Mouse (Mus musculus) heart, embryonic 11.5 days (tissue): ENCODE data around the gene Fam120a. TPM values are rescaled to one million over a fixed set of nuclear protein-coding genes. Genes with fewer than 3 reads are reported as not detected.

Experiments
- ATAC-seq: fragments of 200-750 bp; cut with Nextera tagmentation; replicated peaks from 2 replicates; pipeline ENCODE4 v1.8.0; 2017; ENCODE audit warnings: moderate library complexity; ENCODE audit not compliant: insufficient number of reproducible peaks, low FRiP score, low TSS enrichment
- H3K27ac ChIP-seq: fragments of 300-500 bp; sonication (generic); 2 replicates; pipeline ENCODE4 v1.5.1; 2014; ENCODE audit warnings: mild to moderate bottlenecking, low read depth, low read length
- H3K27me3 ChIP-seq: fragments of 300-500 bp; sonication (generic); 2 replicates; pipeline ENCODE4 v1.6.1; 2014; ENCODE audit warnings: mild to moderate bottlenecking, low read length, mixed read lengths; ENCODE audit not compliant: control insufficient read depth, insufficient read depth
- H3K36me3 ChIP-seq: fragments of 300-500 bp; sonication (generic); 2 replicates; pipeline ENCODE4 v1.6.1; 2014; ENCODE audit warnings: mild to moderate bottlenecking, low read length, moderate library complexity, mixed read lengths; ENCODE audit not compliant: control insufficient read depth, insufficient read depth
- H3K4me1 ChIP-seq: fragments of 300-500 bp; sonication (generic); 2 replicates; pipeline ENCODE4 v1.6.1; 2014; ENCODE audit warnings: low read length; ENCODE audit not compliant: control insufficient read depth, insufficient read depth
- H3K4me2 ChIP-seq: fragments of 300-500 bp; sonication (generic); 2 replicates; pipeline ENCODE4 v1.6.1; 2014; ENCODE audit warnings: mild to moderate bottlenecking, moderate library complexity
- H3K4me3 ChIP-seq: fragments of 300-500 bp; sonication (generic); 2 replicates; pipeline ENCODE4 v1.5.1; 2014; ENCODE audit warnings: low read depth, low read length
- H3K9ac ChIP-seq: fragments of 300-500 bp; sonication (generic); 2 replicates; pipeline ENCODE4 v1.6.1; 2014; ENCODE audit warnings: mild to moderate bottlenecking, low read depth, low read length, moderate library complexity
- H3K9me3 ChIP-seq: fragments of 300-500 bp; sonication (generic); replicated peaks from 2 replicates; pipeline ENCODE4 v1.6.1; 2016; ENCODE audit warnings: low read length; ENCODE audit not compliant: control insufficient read depth
- WGBS: fragments of 180-500 bp; shearing (Covaris S2); extraction: QIAGEN DNeasy Blood & Tissue Kit; methylation state at CpG from one replicate; pipeline ENCODE4 v1.1.7; 2014; ENCODE audit not compliant: insufficient replicate concordance; 5-methylcytosine and 5-hydroxymethylcytosine counted together
- polyA plus RNA-seq: library from polyadenylated mRNA; unstranded; fragments of >200 nt; fragmentation: Nextera tagmentation; extraction: Ambion mirVana; gene quantifications from 2 replicates; pipeline ENCODE4 v1.2.1, GENCODE M21; 2014

Fam120a gene
- polyA plus RNA-seq, 1 experiment from 2014 or later, result 31.2 TPM

DNA sequence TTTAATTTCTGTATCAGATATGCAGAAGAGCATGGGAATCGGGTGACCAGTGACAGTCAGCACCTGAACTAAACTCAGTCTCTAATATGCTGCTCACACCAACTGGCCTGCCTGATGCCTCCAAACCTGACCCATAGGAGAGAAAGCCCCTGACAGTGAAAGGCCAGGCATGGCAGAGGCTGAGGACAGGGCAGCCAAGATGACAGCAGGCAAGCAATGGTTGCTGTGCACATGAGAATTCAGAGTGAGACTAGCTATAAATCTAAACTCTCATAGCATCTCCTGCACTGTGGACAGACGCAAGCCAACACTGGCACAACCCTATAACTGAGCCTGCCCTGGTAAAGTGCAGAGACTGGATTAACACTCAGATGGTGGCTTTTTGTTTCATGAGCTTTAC, 117.5 kb downstream of the Fam120a start:
- Histone ChIP-seq H3K9me3 (no peaks in the 10 kb centered on the region), H3K27me3 (no peaks in the 10 kb centered on the region), H3K36me3 (peaks cover 3% of the 10 kb centered on the region; the same call in 1 of the 2 replicates), H3K4me3 (no peak overlapping the region), H3K4me1 (peaks cover 34% of the 10 kb centered on the region), H3K9ac (no peak overlapping the region), H3K27ac (no peak overlapping the region), H3K4me2 (no peak overlapping the region)
- no peak for ATAC-seq
- 86% methylated on average over 2 of the region's 2 CpGs for whole genome bisulfite sequencing

DNA sequence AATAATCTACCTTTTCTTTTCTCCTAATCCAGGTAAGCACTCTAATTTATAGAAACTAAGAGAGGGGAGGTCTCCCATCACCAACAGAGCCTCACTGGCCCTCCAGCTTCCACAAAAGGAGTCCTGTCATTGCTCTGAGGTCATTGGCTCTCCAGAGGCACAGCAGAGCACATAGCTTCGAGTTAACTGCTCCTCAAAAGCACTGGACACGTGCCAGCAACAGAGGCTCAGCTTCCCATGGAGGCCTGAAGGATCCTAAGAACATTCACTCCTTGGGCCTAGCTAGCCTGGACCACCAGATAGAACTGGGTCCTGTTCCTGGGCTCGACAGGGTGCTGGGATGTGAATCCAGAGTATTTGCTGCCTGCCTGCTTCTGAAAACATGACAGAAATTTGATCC, 118.7 kb downstream of the Fam120a start:
- H3K9me3 ChIP-seq, result no peaks in the 10 kb centered on the region
- 29% methylated on average over 3 of the region's 3 CpGs for WGBS
- peak overlapping the region; percentile 46; the same call in 1 of the 2 replicates for H3K27ac ChIP-seq
- no peaks in the 10 kb centered on the region for H3K27me3 ChIP-seq
- no peak overlapping the region for H3K9ac ChIP-seq
- H3K36me3 ChIP-seq, result peaks cover 3% of the 10 kb centered on the region; the same call in 1 of the 2 replicates
- no peak overlapping the region for H3K4me2 ChIP-seq
- ATAC-seq, result no peak
- H3K4me3 ChIP-seq, result no peak overlapping the region
- H3K4me1 ChIP-seq, result peaks cover 36% of the 10 kb centered on the region

DNA sequence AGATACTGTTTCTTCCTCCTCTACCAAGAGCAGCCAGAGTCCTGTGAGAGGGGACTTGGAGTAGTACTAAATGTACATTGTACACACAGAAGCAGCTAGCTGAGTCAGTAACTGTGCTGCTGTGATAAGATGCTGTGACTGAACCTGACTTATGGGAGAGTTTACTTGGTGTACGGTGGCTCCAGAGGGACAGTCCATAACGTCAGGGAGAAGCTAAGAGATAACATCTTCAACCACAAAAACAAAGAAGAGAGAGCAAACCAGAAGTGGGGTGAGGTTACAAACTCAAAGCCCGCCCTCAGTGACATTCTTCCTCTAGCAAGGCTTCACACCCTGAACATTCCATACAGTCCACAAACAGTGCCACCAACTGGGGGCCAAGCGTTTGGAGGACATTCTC, 122.5 kb downstream of the Fam120a start:
- H3K27ac ChIP-seq, result peak overlapping the region; percentile 22; the same call in 1 of the 2 replicates
- 32% methylated on average over 4 of the region's 4 CpGs for whole genome bisulfite sequencing

GRCm38 (mm10) chr13:48843530-48843929, 124.3 kb downstream of the Fam120a start:
- no peak overlapping the region for H3K4me3 ChIP-seq

More for the DNA sequence above, 122.5 kb downstream of the Fam120a start:
- peaks cover 3% of the 10 kb centered on the region; the same call in 1 of the 2 replicates for H3K36me3 ChIP-seq
- peak overlapping the region; percentile 16; the same call in 1 of the 2 replicates for H3K4me2 ChIP-seq
- no peak for ATAC-seq
- 0 out of 2 replicates have a peak overlapping the region, but pooled peaks have one; percentile 16 for H3K9ac ChIP-seq
- H3K9me3 ChIP-seq, result no peaks in the 10 kb centered on the region
- H3K27me3 ChIP-seq, result no peaks in the 10 kb centered on the region
- no peak overlapping the region for H3K4me3 ChIP-seq
- peaks cover 22% of the 10 kb centered on the region for H3K4me1 ChIP-seq

DNA sequence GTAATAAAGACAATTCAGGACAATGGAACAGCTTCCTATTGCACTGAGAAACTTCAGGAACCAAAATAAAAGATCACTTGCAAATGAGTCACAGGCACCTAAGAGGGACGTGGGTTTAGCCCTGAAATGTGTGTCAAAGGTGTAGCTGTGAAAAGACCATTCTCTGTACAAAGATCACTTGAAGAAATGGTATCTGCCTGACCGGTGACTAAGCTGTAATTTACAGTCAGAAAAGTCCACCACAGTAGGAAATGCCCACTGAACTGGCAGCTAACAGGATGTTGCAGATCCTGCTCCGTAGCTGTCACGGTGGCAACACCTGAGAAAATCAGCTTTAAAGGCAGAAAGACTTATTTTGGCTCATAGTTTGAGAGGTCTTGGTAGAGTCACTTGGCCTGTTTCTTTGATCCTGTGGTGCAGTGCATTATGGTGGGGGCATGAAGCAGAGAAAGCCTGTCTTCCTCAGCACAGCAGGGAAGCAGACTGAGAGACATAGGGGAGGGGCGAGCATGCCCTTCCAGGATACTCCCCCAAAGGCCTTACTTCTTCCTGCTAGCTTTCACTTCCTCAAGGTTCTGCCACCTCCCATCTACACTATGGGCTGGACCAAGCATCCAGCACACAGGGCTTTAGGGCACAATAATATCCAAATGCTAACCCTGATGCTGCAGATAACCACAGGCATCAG, 125.8 kb downstream of the Fam120a start:
- ATAC-seq, result no peak

More at GRCm38 (mm10) chr13:48843530-48843929, 124.3 kb downstream of the Fam120a start:
- Histone ChIP-seq H3K9ac (no peak overlapping the region), H3K4me2 (no peak overlapping the region), H3K27me3 (no peaks in the 10 kb centered on the region), H3K9me3 (no peaks in the 10 kb centered on the region), H3K4me1 (peaks cover 14% of the 10 kb centered on the region), H3K27ac (no peak overlapping the region), H3K36me3 (peaks cover 2% of the 10 kb centered on the region; the same call in 1 of the 2 replicates)
- WGBS, result 85% methylated on average over 1 of the region's 1 CpGs
- no peak for ATAC-seq

GRCm38 (mm10) chr13:48838284-48838683, 129.5 kb downstream of the Fam120a start:
- Histone ChIP-seq H3K4me2 (no peak overlapping the region), H3K9me3 (no peaks in the 10 kb centered on the region), H3K36me3 (no peaks in the 10 kb centered on the region), H3K9ac (no peak overlapping the region), H3K4me1 (peaks cover 20% of the 10 kb centered on the region), H3K27ac (no peak overlapping the region), H3K27me3 (no peaks in the 10 kb centered on the region), H3K4me3 (no peak overlapping the region)
- ATAC-seq, result no peak
- WGBS, result 79% methylated on average over 2 of the region's 2 CpGs

More for the DNA sequence above, 125.8 kb downstream of the Fam120a start:
- no peaks in the 10 kb centered on the region for H3K36me3 ChIP-seq
- H3K27me3 ChIP-seq, result no peaks in the 10 kb centered on the region
- H3K4me2 ChIP-seq, result no peak overlapping the region
- WGBS, result 72% methylated on average over 5 of the region's 5 CpGs
- H3K27ac ChIP-seq, result no peak overlapping the region
- H3K4me1 ChIP-seq, result peaks cover 18% of the 10 kb centered on the region
- H3K9ac ChIP-seq, result no peak overlapping the region
- no peaks in the 10 kb centered on the region for H3K9me3 ChIP-seq
- no peak overlapping the region for H3K4me3 ChIP-seq

DNA sequence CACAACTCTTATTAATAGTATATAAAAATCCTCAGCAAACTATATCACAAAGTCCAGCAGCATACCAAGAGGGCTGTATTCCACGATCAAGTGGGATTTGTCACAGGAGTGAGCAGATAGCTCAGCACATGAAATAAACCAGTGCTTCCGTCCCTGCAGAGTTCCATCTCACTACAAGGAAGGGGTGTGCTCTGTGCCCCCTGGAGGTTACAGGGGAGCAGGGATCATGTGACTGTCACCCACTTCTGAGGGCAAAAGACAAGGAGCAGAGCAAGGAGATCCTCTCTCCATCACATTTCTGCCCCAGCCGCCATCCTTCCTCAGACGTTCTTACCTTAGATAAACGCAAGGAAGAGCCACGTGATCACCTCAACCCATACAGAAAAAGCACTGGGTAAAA, 130.3 kb downstream of the Fam120a start:
- WGBS, result 70% methylated on average over 6 of the region's 6 CpGs
- no peak for ATAC-seq
- Histone ChIP-seq H3K27ac (no peak overlapping the region), H3K9me3 (no peaks in the 10 kb centered on the region), H3K4me1 (peaks cover 20% of the 10 kb centered on the region), H3K27me3 (no peaks in the 10 kb centered on the region), H3K4me2 (no peak overlapping the region), H3K4me3 (no peak overlapping the region), H3K36me3 (no peaks in the 10 kb centered on the region), H3K9ac (no peak overlapping the region)

DNA sequence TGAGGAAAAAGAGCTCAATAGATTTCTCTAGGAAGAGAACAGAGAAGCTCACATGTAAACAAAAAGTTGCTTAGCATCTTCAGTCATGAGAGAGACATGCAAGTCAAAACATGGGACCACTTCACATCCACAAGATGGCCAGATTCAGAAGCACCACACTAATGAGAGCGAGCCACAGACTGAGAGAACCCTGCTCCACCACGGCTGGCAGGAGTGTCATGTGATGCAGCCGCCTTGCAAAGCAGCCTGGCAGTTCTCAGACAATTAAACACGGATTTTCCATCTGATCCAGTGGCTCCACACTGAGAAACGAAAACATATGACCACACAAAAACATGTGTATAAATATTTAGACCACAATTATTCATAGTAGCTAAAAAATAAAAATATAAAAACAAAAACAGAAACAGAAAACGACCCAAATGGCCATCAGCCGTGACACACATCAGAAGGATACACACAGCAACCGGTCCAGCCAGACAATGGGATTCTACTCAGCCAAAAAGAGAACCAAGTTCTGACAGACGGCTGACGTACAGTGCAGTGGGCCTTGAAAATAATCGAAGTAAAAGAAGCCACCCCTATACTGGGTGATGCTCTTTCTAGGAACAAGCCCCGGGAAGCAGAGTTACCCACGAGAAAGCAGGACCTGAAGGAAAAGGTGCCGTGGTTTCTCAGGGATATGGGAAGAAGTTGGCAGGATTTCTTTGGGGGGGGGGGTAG, 137.1 kb downstream of the Fam120a start:
- Histone ChIP-seq H3K36me3 (peaks cover 18% of the 10 kb centered on the region), H3K4me2 (no peak overlapping the region), H3K4me1 (peaks cover 4% of the 10 kb centered on the region), H3K27me3 (no peaks in the 10 kb centered on the region), H3K27ac (no peak overlapping the region), H3K9me3 (no peaks in the 10 kb centered on the region), H3K4me3 (no peak overlapping the region), H3K9ac (no peak overlapping the region)
- no peak for ATAC-seq
- 84% methylated on average over 14 of the region's 14 CpGs for WGBS
